Mouse (Mus musculus) heart, embryonic 14.5 days (tissue): ENCODE data around the gene Slc6a20b. TPM values are rescaled to one million over a fixed set of nuclear protein-coding genes. Genes with fewer than 3 reads are reported as not detected.

ENCODE experiments used
- ATAC-seq: fragments of 200-750 bp; cut with Nextera tagmentation; 2 replicates; pipeline ENCODE4 v1.8.0; 2017; ENCODE audit warnings: low read depth, moderate TSS enrichment; ENCODE audit not compliant: insufficient number of reproducible peaks, insufficient read depth, low FRiP score
- H3K27ac ChIP-seq, 2 experiments: fragments of 200-500 bp in 1 of 2; fragments of 300-500 bp in 1 of 2; sonication (generic) in 1 of 2; replicated peaks in 1 of 2; 2 replicates each; pipeline ENCODE4 v1.5.1; 2012 to 2014; ENCODE audit warnings: low read depth in 2 of 2, low read length in 2 of 2, control low read depth in 1 of 2, mild to moderate bottlenecking in 1 of 2, mixed read lengths in 1 of 2; ENCODE audit not compliant: control insufficient read depth in 1 of 2, insufficient read depth in 1 of 2
- H3K27me3 ChIP-seq: fragments of 300-500 bp; sonication (generic); 2 replicates; pipeline ENCODE4 v1.6.1; 2014; ENCODE audit warnings: mild to moderate bottlenecking, low read length, control low read depth; ENCODE audit not compliant: control insufficient read depth, insufficient read depth
- H3K36me3 ChIP-seq: fragments of 300-500 bp; sonication (generic); 2 replicates; pipeline ENCODE4 v1.6.1; 2014; ENCODE audit warnings: mild to moderate bottlenecking, control low read depth, low read length, mixed read lengths; ENCODE audit not compliant: control insufficient read depth, insufficient read depth
- H3K4me1 ChIP-seq, 2 experiments: fragments of 200-500 bp in 1 of 2; fragments of 300-500 bp in 1 of 2; sonication (generic) in 1 of 2; 2 replicates each; pipeline ENCODE4 v1.6.1; 2012 to 2014; ENCODE audit warnings: low read length in 2 of 2, control low read depth in 1 of 2, mixed read lengths in 1 of 2; ENCODE audit not compliant: control insufficient read depth in 2 of 2, insufficient read depth in 2 of 2
- H3K4me2 ChIP-seq: fragments of 300-500 bp; sonication (generic); 2 replicates; pipeline ENCODE4 v1.6.1; 2014; ENCODE audit warnings: mild to moderate bottlenecking, low read length
- H3K4me3 ChIP-seq, 2 experiments: fragments of 200-500 bp in 1 of 2; fragments of 300-500 bp in 1 of 2; sonication (generic) in 1 of 2; 2 replicates each; pipeline ENCODE4 v1.5.1; 2012 to 2014; ENCODE audit warnings: low read length in 2 of 2, mild to moderate bottlenecking in 2 of 2, control low read depth in 1 of 2, low read depth in 1 of 2, moderate library complexity in 1 of 2; ENCODE audit not compliant: control insufficient read depth in 1 of 2, insufficient read depth in 1 of 2
- H3K9ac ChIP-seq: fragments of 300-500 bp; sonication (generic); 2 replicates; pipeline ENCODE4 v1.6.1; 2014; ENCODE audit warnings: mild to moderate bottlenecking, low read length
- H3K9me3 ChIP-seq: fragments of 300-500 bp; sonication (generic); 2 replicates; pipeline ENCODE4 v1.6.1; 2016; ENCODE audit warnings: low read length, control low read depth; ENCODE audit not compliant: control insufficient read depth
- WGBS: fragments of 180-500 bp; shearing (Covaris S2); extraction: QIAGEN DNeasy Blood & Tissue Kit; methylation state at CpG from one replicate; pipeline ENCODE4 v1.1.7; 2014; 5-methylcytosine and 5-hydroxymethylcytosine counted together
- polyA plus RNA-seq: library from polyadenylated mRNA; unstranded; fragments of >200 nt; fragmentation: Nextera tagmentation; extraction: Ambion mirVana; gene quantifications from 2 replicates; pipeline ENCODE4 v1.2.1, GENCODE M21; 2014

Slc6a20b gene
- polyA plus RNA-seq, 1 experiment from 2014 or later: 0.26 TPM

- WGBS: 54% methylated on average over 7 of the region's 7 CpGs
Measured at GRCm38 (mm10) chr9:123589240-123589910, 43.0 kb downstream of the Slc6a20b start.

GRCm38 (mm10) chr9:123577360-123578192, 54.8 kb downstream of the Slc6a20b start:
- H3K27ac ChIP-seq: no peak overlapping the region
- H3K9me3 ChIP-seq: no peaks in the 10 kb centered on the region
- 80% methylated on average over 10 of the region's 10 CpGs for WGBS
- H3K4me1 ChIP-seq: no peaks in the 10 kb centered on the region
- peaks cover 62% of the 10 kb centered on the region for H3K36me3 ChIP-seq
- H3K4me2 ChIP-seq: no peak overlapping the region
- no peak overlapping the region for H3K4me3 ChIP-seq
- no peak for ATAC-seq
- no peaks in the 10 kb centered on the region for H3K27me3 ChIP-seq
- no peak overlapping the region for H3K9ac ChIP-seq

More at GRCm38 (mm10) chr9:123589240-123589910, 43.0 kb downstream of the Slc6a20b start:
- no peaks in the 10 kb centered on the region for H3K4me1 ChIP-seq
- ATAC-seq: no peak
- no peaks in the 10 kb centered on the region for H3K9me3 ChIP-seq
- no peak overlapping the region for H3K4me2 ChIP-seq
- H3K27ac ChIP-seq: no peak overlapping the region
- no peak overlapping the region for H3K4me3 ChIP-seq
- no peaks in the 10 kb centered on the region for H3K27me3 ChIP-seq
- H3K9ac ChIP-seq: no peak overlapping the region
- H3K36me3 ChIP-seq: peaks cover 86% of the 10 kb centered on the region

- no peak overlapping the region for H3K4me3 ChIP-seq
- H3K4me2 ChIP-seq: no peak overlapping the region
- no peaks in the 10 kb centered on the region for H3K27me3 ChIP-seq
- no peak overlapping the region for H3K9ac ChIP-seq
- H3K9me3 ChIP-seq: no peaks in the 10 kb centered on the region
- H3K27ac ChIP-seq: no peak overlapping the region
- 49% methylated on average over 3 of the region's 3 CpGs for WGBS
- H3K4me1 ChIP-seq: 0 out of 4 replicates have a peak, but pooled peaks cover 0 to 2% of the 10 kb centered on the region in 2 experiments
- peaks cover 95% of the 10 kb centered on the region for H3K36me3 ChIP-seq
- ATAC-seq: no peak
Measured at GRCm38 (mm10) chr9:123554599-123554998, 77.8 kb downstream of the Slc6a20b start.

Other genes starting within 250 kb of the Slc6a20b start
- gene Limd1, start 153.9 kb downstream of the Slc6a20b start, polyA plus RNA-seq: 50.9 and 56.0 TPM in 2 replicates
- 46.2 and 48.2 TPM in 2 replicates for gene Sacm1l, start 102.8 kb downstream of the Slc6a20b start, polyA plus RNA-seq
- gene Ccr9, start 45.9 kb upstream of the Slc6a20b start, polyA plus RNA-seq: 0.19 and 0.20 TPM in 2 replicates
- gene Slc6a20a, start 46.3 kb upstream of the Slc6a20b start, polyA plus RNA-seq: not detected in 2 replicates
- 37.3 and 39.3 TPM in 2 replicates for gene Lztfl1, start 85.1 kb upstream of the Slc6a20b start, polyA plus RNA-seq
- 0.14 and 0.47 TPM in 2 replicates for gene Cxcr6, start 173.9 kb upstream of the Slc6a20b start, polyA plus RNA-seq
- gene Fyco1, start 219.3 kb upstream of the Slc6a20b start, polyA plus RNA-seq: 33.1 and 36.3 TPM in 2 replicates
- gene Xcr1, start 229.5 kb upstream of the Slc6a20b start, polyA plus RNA-seq: not detected in 2 replicates